Comparison of ENCODE assay signal across 20 mouse cellular contexts in genomic region chr14:104547219-104547618, GRCm38 (mm10).
"Had no signal": no experiment of that assay in that cellular context is flagged by ENCODE, and none has a peak within 500 bp of the region (broad histone marks: within the 10 kb centered on the region; RNA-seq: fewer than 3 reads in every experiment).

No protein-coding gene starts in this region.

- H3K27ac ChIP-seq: liver, embryonic 14.5 days; midbrain, embryonic 10.5 days; midbrain, embryonic 12.5 days; neural tube, embryonic 13.5 days; neural tube, embryonic 15.5 days had no signal

- H3K4me2 ChIP-seq: lung, embryonic 14.5 days; midbrain, embryonic 12.5 days; neural tube, embryonic 13.5 days; neural tube, embryonic 15.5 days had no signal

- H3K4me1 ChIP-seq: midbrain, embryonic 10.5 days; midbrain, embryonic 12.5 days; neural tube, embryonic 13.5 days; neural tube, embryonic 15.5 days had no signal

- H3K4me3 ChIP-seq: midbrain, embryonic 10.5 days; midbrain, embryonic 12.5 days; myocyte; neural tube, embryonic 13.5 days; neural tube, embryonic 15.5 days had no signal

- ATAC-seq: midbrain, embryonic 16.5 days had no signal

- DNase-seq: lung, adult 18-20 months; lung, embryonic 14.5 days; lung, postnatal 10 days; lung, postnatal 4 days; midbrain, embryonic 14.5 days; retina, postnatal 1 day; right cerebral cortex, adult 18-20 months; right cerebral cortex, postnatal 25 days; right cerebral cortex, postnatal 4 days; spleen, adult 18-20 months; thymus, adult 18-20 months; thymus, postnatal 14 days; thymus, postnatal 36 days had no signal

- H3K27me3 ChIP-seq: midbrain, embryonic 12.5 days; neural tube, embryonic 13.5 days; neural tube, embryonic 15.5 days had no signal

- H3K9me3 ChIP-seq: midbrain, embryonic 10.5 days; midbrain, embryonic 12.5 days; neural tube, embryonic 13.5 days; neural tube, embryonic 15.5 days had no signal

- H3K36me3 ChIP-seq: midbrain, embryonic 10.5 days; midbrain, embryonic 12.5 days; neural tube, embryonic 13.5 days; neural tube, embryonic 15.5 days had no signal

- H3K9ac ChIP-seq: liver, embryonic 14.5 days; lung, embryonic 14.5 days; midbrain, embryonic 12.5 days; neural tube, embryonic 13.5 days; neural tube, embryonic 15.5 days had no signal
